Mouse (Mus musculus) ES-Bruce4 (cell line): ENCODE results near the gene Plvap.

Experiments used
- CTCF ChIP-seq: IDR thresholded peaks from one replicate; pipeline ENCODE4 v1.8.1; 2011; ENCODE audit warnings: low read depth, low read length
- EP300 ChIP-seq: IDR thresholded peaks from 2 replicates; pipeline ENCODE4 v1.6.1; 2011; ENCODE audit warnings: low read depth, low read length; ENCODE audit not compliant: insufficient read depth
- POLR2A ChIP-seq: IDR thresholded peaks from one replicate; pipeline ENCODE4 v1.8.1; 2011; ENCODE audit warnings: low read length; ENCODE audit not compliant: insufficient read depth

DNA sequence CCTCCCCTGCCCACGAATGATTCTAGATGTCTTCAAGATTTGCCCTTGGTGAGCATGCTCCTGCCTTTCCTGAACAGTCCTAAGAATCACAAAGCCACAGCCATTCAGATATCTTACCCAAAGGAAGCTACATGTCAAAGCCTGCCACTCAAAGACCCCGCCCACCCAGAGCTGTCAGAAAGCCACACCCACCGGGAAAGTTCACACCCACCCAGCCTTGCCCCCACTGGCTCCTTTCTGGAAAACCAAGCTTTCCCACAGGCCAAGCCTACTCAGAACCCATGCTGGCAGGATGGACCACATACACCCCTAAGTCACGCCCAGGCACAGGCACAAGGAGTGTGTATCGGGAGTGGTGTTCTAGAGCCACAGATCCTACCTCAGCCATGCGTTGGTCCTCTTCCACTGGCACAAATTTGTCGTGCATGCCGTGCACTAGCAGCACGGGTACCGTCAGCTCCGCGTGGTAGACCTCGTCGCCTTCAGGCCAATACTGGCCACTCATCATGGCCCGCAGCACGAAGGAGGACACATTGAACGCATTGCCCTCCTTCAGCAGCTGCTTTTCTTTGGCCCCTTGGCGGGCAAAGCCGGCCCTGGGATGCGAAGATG, 53.8 kb downstream of the Plvap start:
- TF ChIP-seq POLR2A (no peak), EP300 (no peak), CTCF (no peak)
